Mouse (Mus musculus): ENCODE data around the gene Ankrd35.
A peak's percentile ranks its signal among the peaks of the same experiment; 100 is the strongest.

DNA sequence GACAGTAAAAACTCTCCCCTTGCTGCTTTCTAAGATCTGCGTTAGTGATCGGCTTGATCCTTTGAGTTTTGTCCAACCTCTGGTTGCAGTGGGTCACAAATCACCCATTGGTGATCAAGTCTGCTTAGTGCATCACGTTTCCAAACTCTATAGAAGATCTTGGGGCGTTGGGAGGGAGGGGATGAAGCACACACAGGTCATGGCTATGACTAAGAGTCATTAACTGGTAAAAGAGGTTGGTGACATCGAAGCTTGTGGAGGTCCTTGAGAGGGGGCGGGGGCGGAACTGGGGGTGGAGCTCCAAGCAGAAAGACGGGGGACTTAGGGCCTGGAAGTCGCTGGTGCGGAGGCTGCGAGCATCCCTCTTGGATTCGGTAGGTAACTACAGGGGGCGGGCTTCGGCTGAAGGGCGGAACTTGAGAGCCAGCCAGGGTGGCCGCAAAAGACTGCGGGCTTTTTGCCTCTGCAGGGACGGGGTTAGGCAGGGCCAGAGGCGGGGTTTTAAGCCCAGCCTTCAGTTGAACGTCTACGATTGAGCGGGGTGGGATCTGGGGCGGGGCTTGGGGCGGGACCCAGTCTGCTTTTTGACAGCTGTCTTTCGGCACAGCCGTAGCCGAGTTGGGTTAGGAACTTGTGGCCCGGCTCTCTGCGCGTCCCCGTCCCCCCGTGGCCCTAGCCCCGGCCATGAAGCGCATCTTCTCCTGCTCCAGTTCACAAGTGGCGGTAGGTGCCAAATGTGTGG is at the start of gene Ankrd35:
- TF ChIP-seq CTCF (IDR thresholded peaks at IDR 0.05) = peak; percentile 53
- no peak for TF ChIP-seq POLR2A (IDR thresholded peaks at IDR 0.05; ENCODE audit: insufficient read depth, low read depth, low read length)
- TF ChIP-seq EP300 (IDR thresholded peaks at IDR 0.05; ENCODE audit: insufficient read depth, low read depth, low read length) = no peak

All from heart, adult 2 months (tissue).